Mouse (Mus musculus) left cerebral cortex, postnatal 10 days (tissue): ENCODE measurements around the gene Pcsk2. TPM values are rescaled to one million over a fixed set of nuclear protein-coding genes. Genes with fewer than 3 reads are reported as not detected.

ENCODE experiments used
- DNase-seq, 2 experiments: peaks; one replicate each; pipeline ENCODE4 v3.0.0; 2021 to 2022; ENCODE audit warnings: low spot score in 2 of 2, mixed read lengths in 1 of 2; ENCODE audit errors: extremely low spot score in 1 of 2
- intact Hi-C: fragments of 180-260 bp; cut with DNase I; formaldehyde crosslinking; loops from one replicate; pipeline ENCODE4 v1.15.1; 2025
- total RNA-seq, 2 experiments: library from RNA; stranded (reverse); gene quantifications; 2 replicates each; pipeline ENCODE4 v1.2.3; 2021

Pcsk2 gene
- total RNA-seq, result 100 to 1,000 TPM; 167 to 168 TPM

- DNase-seq, result peak; percentile 82 to 86
- intact Hi-C loops, result loop anchor here (5.0 to 10.0 kb wide), 5 partner anchors 79 to 431 kb away; no protein-coding TSS in a partner anchor
These were observed at the start of gene Pcsk2 for GRCm38 (mm10) chr2:143545758-143546246. Gene Pcsk2, plus strand, starts transcription at chr2:143546156.

GRCm38 (mm10) chr2:143500845-143501244 lies 45.1 kb upstream of the Pcsk2 start:
- DNase-seq, result peak in 1 of 2 experiments; percentile 15
- intact Hi-C loops, result no loop called here

GRCm38 (mm10) chr2:143501760-143502159 lies 44.2 kb upstream of the Pcsk2 start:
- DNase-seq, result no peak

GRCm38 (mm10) chr2:143502203-143502602 lies 43.8 kb upstream of the Pcsk2 start:
- intact Hi-C loops, result no loop called here
- no peak for DNase-seq

More at GRCm38 (mm10) chr2:143501760-143502159, 44.2 kb upstream of the Pcsk2 start:
- intact Hi-C loops, result no loop called here

- no peak for DNase-seq
- intact Hi-C loops, result no loop called here
These were observed 9.5 kb upstream of the Pcsk2 start for GRCm38 (mm10) chr2:143536485-143536884.

GRCm38 (mm10) chr2:143545299-143545751 lies 631 bp upstream of the Pcsk2 start:
- intact Hi-C loops, result loop anchor here (5.0 to 10.0 kb wide), 5 partner anchors 78 to 431 kb away; no protein-coding TSS in a partner anchor
- DNase-seq, result peak in 1 of 2 experiments; percentile 48

- intact Hi-C loops, result loop anchor here (5.0 to 10.0 kb wide), 5 partner anchors 79 to 432 kb away; no protein-coding TSS in a partner anchor
- peak in 1 of 2 experiments; percentile 39 for DNase-seq
These were observed 656 bp downstream of the Pcsk2 start for GRCm38 (mm10) chr2:143546412-143547211.

- intact Hi-C loops, result loop anchor here (5.0 to 10.0 kb wide), 5 partner anchors 80 to 433 kb away; no protein-coding TSS in a partner anchor
- peak in 1 of 2 experiments; percentile 50 for DNase-seq
These were observed 1.5 kb downstream of the Pcsk2 start for GRCm38 (mm10) chr2:143547251-143548090.

GRCm38 (mm10) chr2:143560384-143560783 lies 14.4 kb downstream of the Pcsk2 start:
- DNase-seq, result no peak
- intact Hi-C loops, result no loop called here

GRCm38 (mm10) chr2:143565062-143565461 lies 19.1 kb downstream of the Pcsk2 start:
- DNase-seq, result no peak
- intact Hi-C loops, result no loop called here

- intact Hi-C loops, result no loop called here
- no peak for DNase-seq
These were observed 20.0 kb downstream of the Pcsk2 start for GRCm38 (mm10) chr2:143565961-143566360.

- DNase-seq, result no peak
- intact Hi-C loops, result no loop called here
These were observed 39.4 kb downstream of the Pcsk2 start for GRCm38 (mm10) chr2:143585341-143585740.

- intact Hi-C loops, result no loop called here
- DNase-seq, result no peak
These were observed 44.4 kb downstream of the Pcsk2 start for GRCm38 (mm10) chr2:143590398-143590797.

GRCm38 (mm10) chr2:143603071-143603470 lies 57.1 kb downstream of the Pcsk2 start:
- no peak for DNase-seq
- intact Hi-C loops, result no loop called here

- intact Hi-C loops, result no loop called here
- no peak for DNase-seq
These were observed 58.0 kb downstream of the Pcsk2 start for GRCm38 (mm10) chr2:143603871-143604512.

GRCm38 (mm10) chr2:143610355-143611331 lies 64.7 kb downstream of the Pcsk2 start:
- no peak for DNase-seq
- intact Hi-C loops, result no loop called here

- intact Hi-C loops, result no loop called here
- DNase-seq, result no peak
These were observed 67.5 kb downstream of the Pcsk2 start for GRCm38 (mm10) chr2:143613466-143613865.

- DNase-seq, result no peak
- intact Hi-C loops, result no loop called here
These were observed 68.8 kb downstream of the Pcsk2 start for GRCm38 (mm10) chr2:143614775-143615174.
